Mouse (Mus musculus) hindbrain, embryonic 13.5 days (tissue): ENCODE data around the gene Cul9. TPM values are rescaled to one million over a fixed set of nuclear protein-coding genes. Genes with fewer than 3 reads are reported as not detected.
A peak's percentile ranks its signal among the peaks of the same experiment; 100 is the strongest.
"Not testable (repeated sequence)": the region's sequence is repeated elsewhere in the genome, so short reads cannot be mapped to it uniquely, and the experiment has no call there.

Source experiments
- ATAC-seq: fragments of 200-750 bp; cut with Nextera tagmentation; 2 replicates; pipeline ENCODE4 v1.8.0; 2017; ENCODE audit warnings: moderate TSS enrichment; ENCODE audit not compliant: low FRiP score
- H3K27ac ChIP-seq: fragments of 300-500 bp; sonication (generic); 2 replicates; pipeline ENCODE4 v1.5.1; 2015; ENCODE audit warnings: inconsistent platforms, mild to moderate bottlenecking, moderate library complexity
- H3K27me3 ChIP-seq: fragments of 300-500 bp; sonication (generic); 2 replicates; pipeline ENCODE4 v1.6.1; 2015; ENCODE audit warnings: mild to moderate bottlenecking, inconsistent platforms
- H3K36me3 ChIP-seq: fragments of 300-500 bp; sonication (generic); 2 replicates; pipeline ENCODE4 v1.6.1; 2015; ENCODE audit warnings: mild to moderate bottlenecking, inconsistent platforms
- H3K4me1 ChIP-seq: fragments of 300-500 bp; sonication (generic); replicated peaks from 2 replicates; pipeline ENCODE4 v1.6.1; 2015; ENCODE audit warnings: inconsistent platforms
- H3K4me2 ChIP-seq: fragments of 300-500 bp; sonication (generic); 2 replicates; pipeline ENCODE4 v1.6.1; 2015; ENCODE audit warnings: inconsistent platforms, mild to moderate bottlenecking, moderate library complexity
- H3K4me3 ChIP-seq: fragments of 300-500 bp; sonication (generic); 2 replicates; pipeline ENCODE4 v1.5.1; 2015; ENCODE audit warnings: mild to moderate bottlenecking, inconsistent platforms
- H3K9ac ChIP-seq: fragments of 300-500 bp; sonication (generic); 2 replicates; pipeline ENCODE4 v1.6.1; 2015; ENCODE audit warnings: mild to moderate bottlenecking, inconsistent platforms
- H3K9me3 ChIP-seq: fragments of 300-500 bp; sonication (generic); 2 replicates; pipeline ENCODE4 v1.6.1; 2016; ENCODE audit warnings: inconsistent platforms
- WGBS: fragments of 180-500 bp; shearing (Covaris S2); methylation state at CpG from one replicate; pipeline ENCODE4 v1.1.7; 2015; 5-methylcytosine and 5-hydroxymethylcytosine counted together
- polyA plus RNA-seq: library from polyadenylated mRNA; unstranded; fragments of >200 nt; fragmentation: Nextera tagmentation; extraction: Ambion mirVana; gene quantifications from 2 replicates; pipeline ENCODE4 v1.2.1, GENCODE M21; 2015

Gene Cul9
- polyA plus RNA-seq, 1 experiment from 2014 or later, result 17.1 TPM

- peaks cover 87% of the 10 kb centered on the region for H3K36me3 ChIP-seq
These were observed 28.3 kb upstream of the Cul9 start for GRCm38 (mm10) chr17:46574535-46574934.

GRCm38 (mm10) chr17:46571005-46571404, 24.8 kb upstream of the Cul9 start:
- Histone ChIP-seq H3K27ac (no peak overlapping the region; the same call in 1 of the 2 replicates), H3K9me3 (no peaks in the 10 kb centered on the region), H3K27me3 (no peaks in the 10 kb centered on the region), H3K36me3 (peaks cover 92% of the 10 kb centered on the region), H3K4me2 (no peak overlapping the region), H3K4me1 (no peaks in the 10 kb centered on the region), H3K4me3 (no peak overlapping the region), H3K9ac (no peak overlapping the region)
- no peak for ATAC-seq
- 91% methylated on average over 11 of the region's 11 CpGs for whole genome bisulfite sequencing

More at GRCm38 (mm10) chr17:46574535-46574934, 28.3 kb upstream of the Cul9 start:
- no peaks in the 10 kb centered on the region for H3K9me3 ChIP-seq
- H3K27ac ChIP-seq, result no peak overlapping the region
- no peak overlapping the region for H3K4me3 ChIP-seq
- no peaks in the 10 kb centered on the region for H3K27me3 ChIP-seq
- 90% methylated on average over 7 of the region's 7 CpGs for WGBS
- no peak for ATAC-seq
- no peaks in the 10 kb centered on the region for H3K4me1 ChIP-seq
- H3K9ac ChIP-seq, result no peak overlapping the region
- H3K4me2 ChIP-seq, result no peak overlapping the region

- WGBS, result 90% methylated on average over 6 of the region's 6 CpGs
- peaks cover 18% of the 10 kb centered on the region for H3K4me1 ChIP-seq
- no peaks in the 10 kb centered on the region for H3K27me3 ChIP-seq
- H3K9me3 ChIP-seq, result no peaks in the 10 kb centered on the region
- H3K4me3 ChIP-seq, result no peak overlapping the region
- ATAC-seq, result no peak
- H3K9ac ChIP-seq, result no peak overlapping the region
- no peak overlapping the region for H3K27ac ChIP-seq
- peaks cover 9% of the 10 kb centered on the region for H3K36me3 ChIP-seq
- no peak overlapping the region for H3K4me2 ChIP-seq
These were observed 13.0 kb upstream of the Cul9 start for GRCm38 (mm10) chr17:46559146-46559545.

- 90% methylated on average over 5 of the region's 5 CpGs for WGBS
- Histone ChIP-seq H3K27ac (no peak overlapping the region), H3K4me3 (no peak overlapping the region), H3K4me2 (no peak overlapping the region), H3K4me1 (peaks cover 28% of the 10 kb centered on the region), H3K27me3 (no peaks in the 10 kb centered on the region), H3K36me3 (no peaks in the 10 kb centered on the region), H3K9ac (no peak overlapping the region), H3K9me3 (no peaks in the 10 kb centered on the region)
- ATAC-seq, result no peak
These were observed 12.0 kb upstream of the Cul9 start for GRCm38 (mm10) chr17:46558151-46558550.

- peak overlapping the region; percentile 96; the same call in 1 of the 2 replicates for H3K27ac ChIP-seq
These were observed 11.1 kb upstream of the Cul9 start for GRCm38 (mm10) chr17:46557321-46557720.

GRCm38 (mm10) chr17:46556584-46556945, 10.4 kb upstream of the Cul9 start:
- Histone ChIP-seq H3K27me3 (no peaks in the 10 kb centered on the region), H3K4me3 (peak overlapping the region; percentile 99), H3K27ac (peak overlapping the region; percentile 96), H3K4me1 (peaks cover 42% of the 10 kb centered on the region), H3K36me3 (peaks cover 5% of the 10 kb centered on the region), H3K4me2 (peak overlapping the region; percentile 78), H3K9ac (peak overlapping the region; percentile 71), H3K9me3 (no peaks in the 10 kb centered on the region)
- ATAC-seq, result no peak
- 0% methylated on average over 11 of the region's 11 CpGs for WGBS

More at GRCm38 (mm10) chr17:46557321-46557720, 11.1 kb upstream of the Cul9 start:
- peak overlapping the region; percentile 99; the same call in 1 of the 2 replicates for H3K4me3 ChIP-seq
- ATAC-seq, H3K9me3 ChIP-seq, H3K36me3 ChIP-seq, H3K27me3 ChIP-seq: not testable (repeated sequence)
- H3K4me2 ChIP-seq, result peak overlapping the region; percentile 78; the same call in 1 of the 2 replicates
- H3K9ac ChIP-seq, result 0 out of 2 replicates have a peak overlapping the region, but pooled peaks have one; percentile 71
- peaks cover 35% of the 10 kb centered on the region for H3K4me1 ChIP-seq

GRCm38 (mm10) chr17:46555673-46556583, 9.7 kb upstream of the Cul9 start, which contains the start of gene Srf:
Gene Srf, minus strand, starts transcription at chr17:46556175.
- peak within 1 kb of the TSS; percentile 98 for H3K9ac ChIP-seq
- H3K4me3 ChIP-seq, result peak within 1 kb of the TSS; percentile 99
- H3K4me2 ChIP-seq, result peak within 1 kb of the TSS; percentile 95
- ATAC-seq, result peak; percentile 93
- peaks cover 11% of the 10 kb centered on the region for H3K36me3 ChIP-seq
- H3K27ac ChIP-seq, result peak within 1 kb of the TSS; percentile 96
- WGBS, result under 1% methylated on average over 67 of the region's 87 CpGs
- H3K4me1 ChIP-seq, result peaks cover 42% of the 10 kb centered on the region
- H3K27me3 ChIP-seq, result no peaks in the 10 kb centered on the region
- H3K9me3 ChIP-seq, result no peaks in the 10 kb centered on the region

GRCm38 (mm10) chr17:46554977-46555672, 8.9 kb upstream of the Cul9 start:
- 1% methylated on average over 70 of the region's 75 CpGs for WGBS
- Histone ChIP-seq H3K36me3 (peaks cover 19% of the 10 kb centered on the region), H3K27me3 (no peaks in the 10 kb centered on the region), H3K9me3 (no peaks in the 10 kb centered on the region), H3K4me2 (peak overlapping the region; percentile 95), H3K27ac (peak overlapping the region; percentile 96), H3K9ac (peak overlapping the region; percentile 98), H3K4me1 (peaks cover 42% of the 10 kb centered on the region), H3K4me3 (peak overlapping the region; percentile 99)
- ATAC-seq, result peak; percentile 0; the same call in 1 of the 2 replicates

- 1% methylated on average over 11 of the region's 11 CpGs for WGBS
- ATAC-seq, result no peak
These were observed 8.4 kb upstream of the Cul9 start for GRCm38 (mm10) chr17:46554646-46554976.

GRCm38 (mm10) chr17:46553926-46554325, 7.7 kb upstream of the Cul9 start:
- ATAC-seq, result no peak
- H3K27me3 ChIP-seq, result no peaks in the 10 kb centered on the region
- H3K27ac ChIP-seq, result no peak overlapping the region
- H3K4me2 ChIP-seq, result peak overlapping the region; percentile 95
- H3K9me3 ChIP-seq, result no peaks in the 10 kb centered on the region
- H3K4me1 ChIP-seq, result peaks cover 42% of the 10 kb centered on the region
- WGBS, result 69% methylated on average over 3 of the region's 3 CpGs
- peaks cover 29% of the 10 kb centered on the region for H3K36me3 ChIP-seq
- H3K4me3 ChIP-seq, result peak overlapping the region; percentile 99
- H3K9ac ChIP-seq, result peak overlapping the region; percentile 98

More at GRCm38 (mm10) chr17:46554646-46554976, 8.4 kb upstream of the Cul9 start:
- Histone ChIP-seq H3K9me3 (no peaks in the 10 kb centered on the region), H3K27ac (peak overlapping the region; percentile 96), H3K4me1 (peaks cover 42% of the 10 kb centered on the region), H3K36me3 (peaks cover 24% of the 10 kb centered on the region), H3K4me3 (peak overlapping the region; percentile 99), H3K27me3 (no peaks in the 10 kb centered on the region), H3K4me2 (peak overlapping the region; percentile 95), H3K9ac (peak overlapping the region; percentile 98)

GRCm38 (mm10) chr17:46553469-46553868, 7.3 kb upstream of the Cul9 start:
- Histone ChIP-seq H3K4me1 (peaks cover 46% of the 10 kb centered on the region), H3K4me2 (peak overlapping the region; percentile 95), H3K27me3 (0 out of 2 replicates have a peak, but pooled peaks cover 4% of the 10 kb centered on the region), H3K4me3 (peak overlapping the region; percentile 99), H3K36me3 (peaks cover 34% of the 10 kb centered on the region), H3K9ac (peak overlapping the region; percentile 98), H3K27ac (peak overlapping the region; percentile 64), H3K9me3 (no peaks in the 10 kb centered on the region)
- ATAC-seq, result no peak
- WGBS, result 54% methylated on average over 11 of the region's 11 CpGs

- peaks cover 8% of the 10 kb centered on the region for H3K27me3 ChIP-seq
- peak overlapping the region; percentile 64 for H3K27ac ChIP-seq
- H3K4me1 ChIP-seq, result peaks cover 47% of the 10 kb centered on the region
- peak; percentile 75 for ATAC-seq
- 1% methylated on average over 24 of the region's 24 CpGs for WGBS
- H3K36me3 ChIP-seq, result peaks cover 39% of the 10 kb centered on the region
- H3K9me3 ChIP-seq, result no peaks in the 10 kb centered on the region
- H3K9ac ChIP-seq, result peak overlapping the region; percentile 98
- peak overlapping the region; percentile 95 for H3K4me2 ChIP-seq
- peak overlapping the region; percentile 99 for H3K4me3 ChIP-seq
These were observed 6.7 kb upstream of the Cul9 start for GRCm38 (mm10) chr17:46552841-46553423.
